Comparison of ENCODE assay signal across 23 mouse cellular contexts in genomic region chr3:144078198-144078935, GRCm38 (mm10).
DNase-seq lines count a peak whose midpoint lies in the region; ATAC-seq and TF ChIP-seq lines count a peak whose summit lies in the region.
"Had no signal": no experiment of that assay in that cellular context is flagged by ENCODE, and none has a peak within 500 bp of the region (broad histone marks: within the 10 kb centered on the region; RNA-seq: fewer than 3 reads in every experiment).

No protein-coding gene starts in this region.

- H3K9ac ChIP-seq in CH12.LX (ENCODE audit: insufficient read depth, low read depth) = no peak overlapping the region
- H3K9ac ChIP-seq: embryonic facial prominence, embryonic 12.5 days; forebrain, embryonic 12.5 days had no signal

- no peaks in the 10 kb centered on the region for H3K9me3 ChIP-seq in CH12.LX (replicated peaks; ENCODE audit: low read length)
- H3K9me3 ChIP-seq: embryonic facial prominence, embryonic 10.5 days; embryonic facial prominence, embryonic 12.5 days; forebrain, embryonic 10.5 days; forebrain, embryonic 12.5 days had no signal

- no peaks in the 10 kb centered on the region for H3K79me3 ChIP-seq in C2C12 (ENCODE audit: low read depth)

- no peak for ATAC-seq in erythroid progenitor cell, adult 5-6 weeks (replicated peaks; ENCODE audit: low FRiP score, poor library complexity, severe bottlenecking)
- ATAC-seq: activated CD4-positive, CD25-positive, alpha-beta regulatory T cell, adult 4 months; forebrain, embryonic 14.5 days; forebrain, embryonic 16.5 days; Patski had no signal

- DNase-seq in CD4-positive, CD25-positive, alpha-beta regulatory T cell, adult 2 months (ENCODE audit: low read depth, low spot score) = peak; percentile 11
- DNase-seq in CH12.LX (ENCODE audit: extremely low read depth) = peak; percentile 69
- DNase-seq in R1 (ENCODE audit: low read depth, low spot score) = peak; percentile 5
- no peak for DNase-seq in c-Kit-positive CD71-positive TER-119-positive erythroid progenitor cells, embryonic 14.5 days (ENCODE audit: low spot score)
- no peak for DNase-seq in ovary, postnatal 14 days (ENCODE audit: low spot score)
- DNase-seq: adrenal gland, adult 2 months; adrenal gland, postnatal 10 days; adrenal gland, postnatal 25 days; cerebellum, adult 11-12 months; cerebellum, adult 2 months; cerebellum, adult 9-10 months; cerebellum, postnatal 10 days; cerebellum, postnatal 25 days had no signal

- no peak for TF ChIP-seq POLR2A in CH12.LX (IDR thresholded peaks at IDR 0.05; ENCODE audit: low read depth, low read length)

- H3K4me3 ChIP-seq in C2C12 (ENCODE audit: insufficient read depth, poor library complexity, severe bottlenecking) (no peak overlapping the region), CH12.LX (replicated peaks in 1 of 3; ENCODE audit: low read depth in 2 of 3, low read length in 2 of 3, poor library complexity in 1 of 3) (no peak overlapping the region)
- H3K4me3 ChIP-seq: embryonic facial prominence, embryonic 10.5 days; embryonic facial prominence, embryonic 12.5 days; forebrain, embryonic 10.5 days; forebrain, embryonic 12.5 days had no signal

- dilution Hi-C loops in CH12.LX (cut with MboI; ENCODE audit: extremely low pct_ligation_motif_present, extremely low pct_unique_long_range_greater_than_20kb, low sequenced_read_pairs) = no loop called here

- TF ChIP-seq EP300 in CH12.LX (IDR thresholded peaks at IDR 0.05; ENCODE audit: low read length) = peak; percentile 61

- H3K4me2 ChIP-seq in CH12.LX (ENCODE audit: insufficient read depth, low read depth, poor library complexity, severe bottlenecking) = peak overlapping the region; percentile 62
- H3K4me2 ChIP-seq: embryonic facial prominence, embryonic 12.5 days; forebrain, embryonic 12.5 days had no signal

- in situ Hi-C loops in CH12.LX (cut with MboI; ENCODE audit: low pct_ligation_motif_present, low pct_unique_long_range_greater_than_20kb, low sequenced_read_pairs) = no loop called here

- H3K27ac ChIP-seq in CH12.LX (ENCODE audit: insufficient read depth, low read depth) = no peak overlapping the region
- H3K27ac ChIP-seq: embryonic facial prominence, embryonic 10.5 days; embryonic facial prominence, embryonic 12.5 days; forebrain, embryonic 10.5 days; forebrain, embryonic 12.5 days had no signal

- TF ChIP-seq RAD21 in CH12.LX (IDR thresholded peaks at IDR 0.05; ENCODE audit: low read depth, low read length) = no peak; the same call in none of the 2 replicates

- H3K27me3 ChIP-seq in C2C12 (ENCODE audit: control insufficient read depth, insufficient read depth, insufficient read length) (no peaks in the 10 kb centered on the region), CH12.LX (replicated peaks) (no peaks in the 10 kb centered on the region)
- H3K27me3 ChIP-seq: embryonic facial prominence, embryonic 12.5 days; forebrain, embryonic 12.5 days; Patski had no signal

- no peaks in the 10 kb centered on the region for H3K79me2 ChIP-seq in C2C12 (ENCODE audit: control insufficient read depth, insufficient read depth)
- H3K79me2 ChIP-seq in CH12.LX (replicated peaks; ENCODE audit: control insufficient read depth, extremely low read depth, insufficient read depth, poor library complexity, severe bottlenecking) = no peaks in the 10 kb centered on the region

- no peaks in the 10 kb centered on the region for H3K36me3 ChIP-seq in C2C12 (ENCODE audit: control insufficient read depth, insufficient read depth)
- H3K36me3 ChIP-seq in CH12.LX (replicated peaks in 1 of 2; ENCODE audit: control insufficient read depth in 1 of 2, insufficient read depth in 1 of 2, low read length in 1 of 2) = no peaks in the 10 kb centered on the region
- H3K36me3 ChIP-seq: embryonic facial prominence, embryonic 10.5 days; embryonic facial prominence, embryonic 12.5 days; forebrain, embryonic 10.5 days; forebrain, embryonic 12.5 days had no signal

- H3K4me1 ChIP-seq in CH12.LX (ENCODE audit: control insufficient read depth in 1 of 2, insufficient read depth in 2 of 2) = peaks cover 15 to 30% of the 10 kb centered on the region in 2 experiments
- H3K4me1 ChIP-seq: embryonic facial prominence, embryonic 10.5 days; embryonic facial prominence, embryonic 12.5 days; forebrain, embryonic 10.5 days; forebrain, embryonic 12.5 days had no signal

- no peak overlapping the region for H3ac ChIP-seq in C2C12 (ENCODE audit: control insufficient read depth, insufficient read length, low read depth)

- no peak for TF ChIP-seq CTCF in C2C12 (IDR thresholded peaks at IDR 0.05; ENCODE audit: control insufficient read depth, insufficient read depth, insufficient read length)
- TF ChIP-seq CTCF in CH12.LX (conservative IDR thresholded peaks at IDR 0.05 in 1 of 2, IDR thresholded peaks at IDR 0.05 in 1 of 2; ENCODE audit: low read depth in 2 of 2, low read length in 2 of 2) = no peak

TF ChIP-seq in C2C12, 6 proteins besides CTCF, POLR2A, EP300 and RAD21:
- TF ChIP-seq FOSL1 (IDR thresholded peaks at IDR 0.05; ENCODE audit: insufficient read depth, low read length, poor library complexity, severe bottlenecking) (no peak), USF1 (IDR thresholded peaks at IDR 0.05; ENCODE audit: low read depth) (peak; percentile 13), MYOG (IDR thresholded peaks at IDR 0.05; ENCODE audit: control insufficient read depth, extremely low read depth, insufficient read length) (no peak)

TF ChIP-seq in CH12.LX, 34 proteins besides CTCF, POLR2A, EP300 and RAD21:
- TF ChIP-seq ETS1 (conservative IDR thresholded peaks at IDR 0.05; ENCODE audit: low read depth, low read length) = peak; percentile 64; the same call in 1 of the 2 replicates
- TF ChIP-seq MYC (IDR thresholded peaks at IDR 0.05; ENCODE audit: low read depth, low read length) = 0 out of 2 replicates have a peak, but pooled peaks have one; percentile 41
- peak; percentile 48 for TF ChIP-seq MAZ (IDR thresholded peaks at IDR 0.05; ENCODE audit: low read depth, low read length)
- TF ChIP-seq MAX (IDR thresholded peaks at IDR 0.05; ENCODE audit: low read length) = peak; percentile 64; the same call in 1 of the 2 replicates
- peak; percentile 41 for TF ChIP-seq ELF1 (IDR thresholded peaks at IDR 0.05; ENCODE audit: low read depth, low read length)
- peak; percentile 61; the same call in 1 of the 2 replicates for TF ChIP-seq TCF12 (IDR thresholded peaks at IDR 0.05; ENCODE audit: low read depth, low read length)
- no peak for TF ChIP-seq ZNF384 (IDR thresholded peaks at IDR 0.05; ENCODE audit: low read depth, low read length)
- no peak for TF ChIP-seq UBTF (IDR thresholded peaks at IDR 0.05; ENCODE audit: low read depth, low read length)
- 0 out of 2 replicates have a peak, but pooled peaks have one; percentile 73 for TF ChIP-seq CHD1 (IDR thresholded peaks at IDR 0.05; ENCODE audit: low read depth, low read length)
- 0 out of 2 replicates have a peak, but pooled peaks have one; percentile 53 for TF ChIP-seq MEF2A (IDR thresholded peaks at IDR 0.05; ENCODE audit: borderline replicate concordance, low read depth, low read length)
- 0 out of 2 replicates have a peak, but pooled peaks have one; percentile 29 for TF ChIP-seq HCFC1 (IDR thresholded peaks at IDR 0.05; ENCODE audit: low read depth, low read length)
- TF ChIP-seq MAFK (IDR thresholded peaks at IDR 0.05; ENCODE audit: insufficient replicate concordance, low read length) = peak; percentile 59
- TF ChIP-seq E2F4 (IDR thresholded peaks at IDR 0.05; ENCODE audit: insufficient replicate concordance, low read depth, low read length) = no peak
- TF ChIP-seq JUN (IDR thresholded peaks at IDR 0.05; ENCODE audit: insufficient read depth, low read depth, low read length) = no peak; the same call in 1 of the 2 replicates
- TF ChIP-seq GABPA (IDR thresholded peaks at IDR 0.05; ENCODE audit: insufficient replicate concordance, low read depth, low read length) = no peak
- TF ChIP-seq TBP (conservative IDR thresholded peaks at IDR 0.05; ENCODE audit: low read depth, low read length) = no peak
- no peak for TF ChIP-seq JUND (conservative IDR thresholded peaks at IDR 0.05; ENCODE audit: low read depth, low read length)
- peak; percentile 89 for TF ChIP-seq USF1 (IDR thresholded peaks at IDR 0.05; ENCODE audit: low read depth, low read length)
- TF ChIP-seq USF2 (conservative IDR thresholded peaks at IDR 0.05; ENCODE audit: low read depth, low read length) = peak; percentile 90
- peak; percentile 84 for TF ChIP-seq BHLHE40 (IDR thresholded peaks at IDR 0.05; ENCODE audit: low read depth, low read length)
- TF ChIP-seq NRF1 (IDR thresholded peaks at IDR 0.05; ENCODE audit: low read depth, low read length) = peak; percentile 63
- peak; percentile 81; the same call in 1 of the 2 replicates for TF ChIP-seq SIN3A (IDR thresholded peaks at IDR 0.05; ENCODE audit: low read length)
- 0 out of 2 replicates have a peak, but pooled peaks have one; percentile 40 for TF ChIP-seq KAT2A (IDR thresholded peaks at IDR 0.05; ENCODE audit: insufficient replicate concordance, low read length)
- 0 out of 2 replicates have a peak, but pooled peaks have one; percentile 28 for TF ChIP-seq NELFE (IDR thresholded peaks at IDR 0.05; ENCODE audit: low read depth, low read length)
- no peak for TF ChIP-seq PAX5 (IDR thresholded peaks at IDR 0.05; ENCODE audit: low read length)
- TF ChIP-seq MXI1 (IDR thresholded peaks at IDR 0.05; ENCODE audit: low read depth, low read length) = peak; percentile 79
- peak; percentile 39; the same call in 1 of the 2 replicates for TF ChIP-seq ZMIZ1 (IDR thresholded peaks at IDR 0.05; ENCODE audit: low read depth, low read length)
- peak; percentile 68 for TF ChIP-seq IRF4 (IDR thresholded peaks at IDR 0.05; ENCODE audit: low read depth, low read length)
- TF ChIP-seq CHD2 (IDR thresholded peaks at IDR 0.05; ENCODE audit: low read length) = peak; percentile 56
- TF ChIP-seq ZC3H11A (IDR thresholded peaks at IDR 0.05; ENCODE audit: low read depth, low read length) = no peak
- peak; percentile 63; the same call in 1 of the 2 replicates for TF ChIP-seq RCOR1 (conservative IDR thresholded peaks at IDR 0.05; ENCODE audit: low read depth, low read length)
- peak; percentile 20; the same call in 1 of the 2 replicates for TF ChIP-seq SMC3 (IDR thresholded peaks at IDR 0.05; ENCODE audit: low read depth, low read length)
- TF ChIP-seq POLR2AphosphoS2 (IDR thresholded peaks at IDR 0.05; ENCODE audit: low read depth, low read length) = no peak
- no peak for TF ChIP-seq ZKSCAN1 (IDR thresholded peaks at IDR 0.05; ENCODE audit: borderline replicate concordance, low read depth, low read length)

Comparison
In these comparisons a context has a peak if more than half of its experiments do, and no peak if none do; other contexts are left out.
1. DNase-seq: peak in CD4-positive, CD25-positive, alpha-beta regulatory T cell, adult 2 months (single experiment), CH12.LX (single experiment) and R1 (single experiment); none in c-Kit-positive CD71-positive TER-119-positive erythroid progenitor cells, embryonic 14.5 days (single experiment) and ovary, postnatal 14 days (single experiment).